Mouse (Mus musculus) T-cell, adult 2 months (primary cell): Measurements from ENCODE around the gene Gm14862.
"Not testable (repeated sequence)": the region's sequence is repeated elsewhere in the genome, so short reads cannot be mapped to it uniquely, and the experiment has no call there.

Source experiments
- DNase-seq: peaks from one replicate; pipeline ENCODE4 v3.0.0; 2022; ENCODE audit warnings: low spot score

Gene Gm14862

DNA sequence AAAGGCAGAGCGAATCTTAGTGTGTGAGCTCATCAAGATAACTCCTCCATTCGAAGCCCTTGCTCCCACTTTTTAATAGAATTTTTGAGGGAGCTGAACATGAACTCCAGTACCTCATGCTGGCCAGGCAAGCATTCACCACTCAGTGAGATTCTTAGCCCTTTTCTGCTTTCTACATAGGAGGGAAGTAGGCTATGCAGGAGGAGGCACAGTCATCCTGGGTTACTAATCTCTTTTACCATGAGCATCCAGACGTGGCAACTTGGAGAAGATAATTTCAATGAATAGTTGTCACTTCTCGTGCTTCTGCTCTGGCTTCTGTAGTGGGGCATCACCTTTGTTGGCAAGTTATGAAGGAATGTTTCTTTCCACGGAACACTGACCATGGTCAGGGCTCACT lies at the start of gene Gm14862:
Gene Gm14862 (minus strand): TSS at position 134 of the 400 bp plus-strand sequence.
- no peak for DNase-seq

DNA sequence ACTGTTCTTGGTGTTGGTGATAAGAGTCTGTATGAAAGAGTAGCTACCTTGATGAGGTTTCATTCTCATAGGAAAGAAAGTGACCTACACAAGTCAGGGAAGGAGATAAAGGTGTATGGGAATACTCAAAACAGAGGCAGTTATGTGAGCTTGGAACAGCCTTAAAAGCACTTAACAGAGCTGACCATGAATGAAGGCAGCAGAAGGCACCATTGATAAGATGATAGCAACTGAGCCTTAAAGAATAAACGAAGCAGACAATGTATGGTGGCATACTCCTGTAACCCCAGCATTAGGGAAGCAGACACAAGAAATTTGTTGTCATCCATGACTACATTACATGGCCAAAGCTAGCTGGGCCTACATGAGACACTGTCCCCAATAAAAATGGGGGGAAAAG lies 46.8 kb upstream of the Gm14862 start:
- DNase-seq: no peak

DNA sequence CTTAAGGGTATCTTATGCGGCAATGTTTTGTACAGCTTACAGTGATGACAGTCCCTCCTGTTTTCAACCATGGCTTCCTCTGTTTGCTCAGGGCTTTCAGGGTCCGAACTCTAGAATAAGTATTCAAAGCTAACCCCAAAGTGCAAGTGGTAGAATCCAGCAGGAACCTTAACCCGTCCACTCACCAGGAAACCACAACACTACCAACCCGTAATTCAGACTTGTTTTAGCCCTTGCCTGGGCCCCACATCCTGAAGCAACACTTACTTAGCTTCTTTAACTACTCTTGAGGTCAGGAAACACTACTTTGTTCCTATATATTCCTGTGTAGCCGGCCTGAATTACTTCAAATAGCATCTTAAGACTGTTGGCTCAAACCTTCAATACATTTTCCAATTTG lies 46.1 kb upstream of the Gm14862 start:
- DNase-seq: no peak

DNA sequence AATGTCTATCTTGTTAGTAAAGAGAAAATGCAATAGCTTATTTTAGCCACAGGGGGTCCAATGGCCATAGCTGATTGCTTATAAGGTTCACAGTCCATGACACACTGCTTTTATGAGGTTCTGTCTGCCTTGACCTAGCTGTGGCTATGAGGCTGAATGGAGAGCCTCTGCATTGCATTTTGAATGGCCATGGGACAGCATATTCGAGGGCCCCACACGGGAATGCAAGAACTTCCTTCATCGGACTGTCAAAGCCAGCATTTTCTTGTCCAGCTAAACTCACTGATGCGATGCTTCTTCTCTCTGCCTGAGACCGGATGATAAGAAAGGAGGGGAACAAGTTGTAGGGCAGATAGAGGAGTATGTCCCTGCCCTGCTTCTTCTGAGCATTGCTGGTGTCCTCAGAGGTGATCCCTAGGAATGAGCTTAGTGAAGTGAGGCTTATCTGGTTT lies 41.7 kb upstream of the Gm14862 start:
- no peak for DNase-seq

DNA sequence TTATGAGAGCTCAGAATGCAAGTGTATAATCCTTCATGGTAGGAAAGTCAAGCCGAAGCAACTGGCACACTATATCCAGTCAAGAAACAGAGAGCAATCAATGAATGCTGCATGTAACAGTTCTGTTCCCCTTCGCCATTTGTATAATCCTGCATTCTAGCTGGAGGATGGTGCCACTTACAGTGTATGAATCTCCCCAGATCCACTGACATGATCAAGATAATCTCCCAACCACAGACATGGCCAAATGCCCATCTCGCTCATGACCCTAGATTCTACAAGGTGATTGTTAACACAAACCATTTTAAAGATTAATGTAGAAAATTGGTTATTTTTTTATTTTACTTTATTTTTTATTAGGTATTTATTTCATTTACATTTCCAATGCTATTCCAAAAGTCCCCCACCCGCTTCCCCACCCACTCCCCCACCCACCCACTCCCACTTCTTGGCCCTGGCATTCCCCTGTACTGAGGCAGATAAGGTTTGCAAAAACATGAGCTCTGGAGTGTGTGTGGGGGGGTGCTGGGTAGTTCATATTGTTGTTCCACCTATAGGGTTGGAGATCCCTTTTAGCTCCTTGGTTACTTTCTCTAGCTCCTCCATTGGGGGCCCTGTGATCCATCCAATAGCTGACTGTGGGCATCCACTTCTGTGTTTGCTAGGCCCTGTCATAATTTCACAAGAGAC lies 36.6 kb upstream of the Gm14862 start:
- not testable (repeated sequence) for DNase-seq

DNA sequence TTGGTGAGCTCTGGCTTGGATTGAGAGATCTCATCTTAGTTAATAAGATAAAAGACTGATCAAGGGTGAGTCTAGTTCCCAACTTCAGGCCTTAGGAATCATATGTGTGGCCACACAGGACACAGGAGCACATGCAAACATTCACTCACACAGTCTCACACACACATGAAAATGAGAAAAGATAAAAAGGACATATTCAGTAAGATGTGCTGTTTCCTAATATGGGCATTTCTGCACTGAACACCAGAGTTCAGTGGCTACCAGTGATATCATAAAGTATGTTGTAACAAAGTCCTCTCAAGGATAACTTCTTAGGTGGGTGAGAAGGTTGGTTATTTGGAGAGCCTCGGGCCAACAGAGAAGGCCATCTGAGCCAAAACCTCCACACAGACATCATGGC lies 26.8 kb upstream of the Gm14862 start, which contains the start of gene H2al1m:
Gene H2al1m (plus strand): TSS at position 301 of the 400 bp plus-strand sequence.
- not testable (repeated sequence) for DNase-seq

DNA sequence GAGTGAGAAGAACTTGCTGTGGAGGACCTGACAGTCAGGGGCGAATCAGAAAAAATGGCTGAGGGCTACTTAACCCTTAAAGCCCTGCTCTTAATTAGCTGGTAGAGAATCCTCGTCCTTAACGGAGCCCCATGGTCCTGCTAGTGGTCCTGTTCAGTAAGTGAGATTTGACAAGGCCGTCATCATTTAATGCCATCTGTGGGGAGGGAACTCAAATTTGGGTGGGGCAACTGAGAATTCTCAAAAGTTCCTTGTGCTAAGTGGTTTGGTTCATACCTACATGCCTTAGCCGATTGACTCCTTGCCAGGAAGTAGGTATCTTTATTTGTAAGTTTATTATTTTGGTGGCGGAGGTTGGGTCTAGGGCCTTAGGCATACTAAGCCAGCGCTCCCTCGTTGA lies 17.6 kb upstream of the Gm14862 start:
- no peak for DNase-seq

DNA sequence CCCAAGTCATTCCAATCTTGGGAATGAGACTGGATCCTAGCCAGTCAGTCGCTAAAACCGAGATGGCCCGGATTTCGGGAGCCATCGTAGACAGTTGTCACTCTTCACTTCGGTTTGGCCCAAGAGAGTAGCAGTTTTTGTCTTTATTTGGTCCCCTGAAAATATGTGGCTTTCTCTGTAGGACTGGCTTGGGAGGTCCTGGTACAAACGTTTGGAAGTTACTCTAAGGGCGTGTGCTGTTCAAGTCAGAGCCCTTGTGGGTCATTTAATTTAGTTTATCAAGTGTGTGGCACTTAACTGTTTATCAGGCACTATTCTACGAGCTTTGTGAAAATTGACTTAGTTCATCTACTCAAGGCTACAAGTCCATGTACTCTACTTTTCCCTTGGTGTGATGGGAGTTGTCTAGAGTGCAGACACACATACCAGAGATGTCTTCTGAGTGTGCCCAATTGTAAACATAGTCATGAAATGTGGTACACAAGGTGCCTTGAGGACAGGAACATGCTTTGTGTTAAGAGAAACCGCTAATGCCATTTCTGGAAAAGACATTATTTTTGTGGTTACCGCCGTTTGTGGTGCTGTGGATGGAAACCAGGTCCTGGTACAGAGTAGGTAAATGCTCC lies 16.8 kb upstream of the Gm14862 start:
- DNase-seq: no peak

DNA sequence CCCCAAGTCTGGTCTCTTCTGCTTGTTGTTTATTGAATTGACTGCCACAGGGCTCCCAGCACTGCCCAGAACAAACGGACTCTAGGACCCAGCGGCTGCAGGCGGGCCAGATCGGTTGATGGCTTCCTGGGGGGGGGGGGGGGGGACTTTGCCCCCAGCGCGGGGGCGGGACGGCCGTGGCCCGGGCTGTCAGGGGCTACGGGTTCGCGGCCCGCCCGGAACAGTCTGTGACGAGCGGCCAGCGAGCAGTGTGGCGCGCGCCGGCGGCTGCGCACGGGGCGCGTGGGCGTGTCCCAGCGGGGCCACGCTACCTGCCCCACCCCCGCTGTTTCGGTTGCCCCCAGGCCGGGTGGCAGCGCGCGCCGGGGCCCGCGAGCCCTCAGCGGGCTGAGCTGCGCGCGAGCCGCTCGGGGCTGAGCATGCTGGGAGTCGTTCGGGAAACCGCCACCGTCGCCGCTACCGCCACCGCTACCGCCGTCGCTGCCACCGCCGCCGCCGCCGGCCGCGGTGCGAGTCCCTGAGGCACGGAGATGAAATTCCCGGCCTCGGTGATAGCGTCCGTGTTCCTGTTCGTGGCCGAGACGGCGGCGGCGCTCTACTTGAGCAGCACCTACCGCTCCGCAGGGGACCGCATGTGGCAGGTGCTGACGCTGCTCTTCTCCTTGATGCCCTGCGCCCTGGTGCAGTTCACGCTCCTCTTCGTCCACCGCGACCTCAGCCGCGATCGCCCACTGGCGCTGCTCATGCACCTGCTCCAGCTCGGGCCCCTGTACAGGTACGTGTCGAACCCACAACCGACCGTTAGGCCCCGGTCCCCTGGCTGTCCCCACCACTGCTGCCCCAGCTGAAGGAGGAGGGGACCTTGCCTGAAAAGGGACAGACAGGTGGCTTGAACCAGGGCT lies 16.0 kb upstream of the Gm14862 start, which contains the start of gene Xk:
Gene Xk (plus strand): TSS at position 297 of the 902 bp plus-strand sequence.
- peak; percentile 54 for DNase-seq

DNA sequence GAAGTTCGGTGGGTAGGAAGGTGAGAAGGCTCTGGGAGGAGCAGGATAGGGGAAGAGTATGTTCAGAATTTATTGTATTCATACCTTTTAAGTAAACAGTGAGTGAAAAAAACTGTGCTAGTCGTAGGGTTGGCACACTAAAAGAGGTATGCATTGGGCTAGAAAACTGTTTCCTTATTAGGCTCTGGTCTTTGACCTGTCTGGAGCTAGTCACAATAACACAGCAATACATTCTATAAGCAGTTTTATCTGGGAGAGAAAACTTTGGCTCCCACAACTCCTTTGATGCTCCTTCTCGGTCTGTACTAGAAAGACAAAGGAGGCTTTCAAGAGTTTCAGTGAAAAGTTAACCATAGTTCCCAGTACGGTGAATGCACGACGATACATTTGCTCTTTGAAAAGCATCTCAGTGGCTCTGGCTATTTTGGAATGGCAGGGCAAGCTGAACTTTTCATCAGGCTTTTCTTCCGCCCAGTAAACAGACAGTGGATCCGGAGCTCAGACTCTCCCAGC lies 15.3 kb upstream of the Gm14862 start:
- no peak for DNase-seq

DNA sequence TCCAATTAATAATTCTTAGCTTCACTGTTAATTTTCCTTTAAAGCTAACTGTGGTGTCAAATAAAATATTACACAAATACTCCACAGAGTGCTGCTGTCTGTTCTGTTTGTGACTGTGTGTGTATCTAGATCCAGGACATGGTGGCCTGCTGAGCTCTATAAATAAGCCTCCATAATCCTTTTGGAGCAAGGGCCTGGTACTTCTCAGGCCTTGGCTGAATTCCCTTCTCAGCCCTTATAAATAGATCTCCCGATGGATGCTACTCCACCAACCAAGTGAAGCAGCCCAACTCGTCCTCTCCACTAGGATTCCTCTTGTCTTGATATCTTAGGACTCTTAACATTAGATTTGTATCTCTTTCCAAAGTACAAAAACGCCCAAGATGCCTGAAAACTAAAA lies 14.4 kb upstream of the Gm14862 start:
- no peak for DNase-seq

DNA sequence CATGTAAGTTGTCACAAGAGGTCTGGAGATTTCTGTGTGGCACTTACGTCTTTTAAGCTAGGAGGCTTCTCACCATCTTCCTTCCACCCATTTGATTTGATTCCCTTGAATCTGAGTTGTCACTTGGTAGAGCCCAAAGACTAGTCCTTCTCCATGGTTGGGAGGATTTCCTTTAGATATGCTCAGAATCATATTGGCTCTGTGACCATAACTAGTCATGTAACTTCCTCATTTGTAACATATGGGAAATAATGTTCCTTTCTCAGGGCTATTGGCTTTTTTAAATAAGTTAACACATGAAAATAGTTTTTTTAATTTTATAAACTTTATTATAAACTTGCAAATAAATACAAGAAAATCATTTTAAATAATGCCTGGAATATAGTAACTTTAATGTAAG lies 2.6 kb upstream of the Gm14862 start:
- DNase-seq: no peak

DNA sequence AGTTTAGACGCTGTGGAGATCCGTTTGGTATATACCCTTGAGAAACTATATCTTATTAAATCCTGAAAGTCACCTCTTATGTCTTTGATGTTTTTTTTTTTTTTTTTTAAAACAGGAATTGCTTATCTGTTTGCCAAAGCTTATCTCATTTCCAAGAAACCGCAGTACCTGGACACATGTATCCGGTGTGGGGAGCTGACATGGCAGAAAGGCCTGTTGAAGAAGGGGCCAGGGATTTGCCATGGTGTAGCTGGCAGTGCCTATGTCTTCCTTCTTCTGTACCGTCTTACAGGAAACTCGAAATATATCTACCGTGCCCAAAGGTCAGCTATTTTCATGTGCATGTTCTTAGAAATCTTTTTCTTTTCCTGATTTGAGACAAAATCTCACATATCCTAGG lies 1.1 kb upstream of the Gm14862 start:
- DNase-seq: no peak

DNA sequence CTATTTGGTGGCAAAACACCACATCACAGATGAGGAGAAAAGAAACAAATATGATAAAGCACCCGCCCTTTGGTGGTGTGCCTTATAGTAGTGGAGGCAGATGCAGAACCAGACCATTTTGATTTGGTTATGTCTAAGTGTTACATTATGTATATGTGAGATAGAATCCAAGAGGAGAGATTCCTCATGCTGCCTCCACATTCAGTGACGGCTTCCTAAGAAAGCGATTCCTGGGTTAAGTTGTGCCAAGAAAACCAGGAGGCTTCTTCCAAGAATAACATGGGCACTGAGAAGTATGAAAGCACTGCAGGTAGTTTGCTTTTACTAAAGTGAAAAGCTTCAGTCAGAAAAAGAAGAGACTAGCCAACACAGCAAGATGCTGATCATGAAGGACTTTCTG lies 1.8 kb downstream of the Gm14862 start:
- DNase-seq: no peak

DNA sequence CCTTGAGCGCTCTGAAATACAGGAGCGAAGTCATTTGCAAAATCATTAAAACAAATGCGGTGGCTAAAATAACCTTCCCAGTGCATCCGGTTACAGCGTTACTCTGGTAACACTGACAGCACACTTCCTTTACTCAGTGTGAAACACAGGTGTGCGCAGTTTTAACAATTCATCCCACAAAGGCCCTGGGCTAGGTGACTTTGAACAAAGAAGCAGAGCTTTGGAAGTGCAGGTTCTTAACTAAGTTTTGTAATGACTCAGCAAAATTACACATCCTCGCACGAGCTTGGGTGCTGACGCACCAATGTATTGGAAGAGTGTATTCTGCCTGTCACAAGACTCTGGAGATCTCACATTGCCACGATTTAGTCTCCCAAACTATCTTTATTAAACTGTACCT lies 2.7 kb downstream of the Gm14862 start:
- peak; percentile 1 for DNase-seq

DNA sequence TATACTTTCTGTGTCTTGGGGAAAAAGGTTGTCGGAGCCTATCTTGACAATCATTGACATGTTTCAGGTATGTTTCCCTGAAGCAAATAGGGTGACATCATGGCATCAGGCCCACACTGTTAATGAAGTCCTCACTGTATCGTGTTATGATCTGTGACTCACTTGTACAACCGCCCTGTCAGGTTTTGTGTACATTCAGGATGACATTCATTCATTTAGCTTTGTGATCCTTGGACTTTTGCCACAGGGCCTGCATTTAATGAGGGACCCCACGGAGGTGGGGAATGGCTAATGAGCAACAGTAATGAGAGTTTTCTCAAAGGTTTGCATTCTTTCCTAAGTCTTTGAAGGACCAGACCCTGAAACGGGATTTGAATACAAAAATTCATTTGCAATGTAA lies 7.8 kb downstream of the Gm14862 start:
- no peak for DNase-seq

DNA sequence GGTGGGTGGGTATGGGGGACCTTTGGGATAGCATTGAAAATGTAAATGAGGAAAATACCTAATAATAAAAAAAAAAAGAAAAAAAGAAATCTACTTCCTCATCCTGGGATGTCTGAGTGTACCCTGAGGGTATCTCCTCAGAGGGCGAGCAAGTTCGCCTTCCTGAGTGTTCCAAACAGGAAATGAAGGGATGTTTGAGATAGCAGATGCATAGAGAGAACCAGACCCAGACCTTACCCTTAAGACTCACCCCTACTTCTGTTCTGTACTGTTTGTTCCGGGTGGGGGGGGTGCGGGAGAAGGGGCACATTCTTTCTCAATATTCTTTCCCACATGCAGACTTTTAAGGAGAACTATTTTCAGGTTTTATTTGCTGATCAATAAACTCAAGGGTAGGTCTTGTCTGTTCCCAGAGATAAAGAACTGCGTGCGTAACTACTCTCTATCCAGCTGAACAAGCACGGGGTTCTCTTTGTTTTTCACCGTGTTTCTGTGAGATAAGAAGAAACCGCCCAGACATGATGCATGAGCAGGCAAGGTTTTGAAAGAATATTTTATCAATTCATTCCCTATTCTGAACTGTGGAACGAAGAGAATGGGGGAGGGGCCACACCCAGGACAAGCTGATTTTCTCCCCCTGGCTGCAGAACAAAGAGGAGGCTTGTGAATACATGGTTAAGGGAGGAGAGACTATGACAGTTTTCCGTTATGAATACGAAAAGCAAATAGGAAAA lies 11.9 kb downstream of the Gm14862 start:
- no peak for DNase-seq

DNA sequence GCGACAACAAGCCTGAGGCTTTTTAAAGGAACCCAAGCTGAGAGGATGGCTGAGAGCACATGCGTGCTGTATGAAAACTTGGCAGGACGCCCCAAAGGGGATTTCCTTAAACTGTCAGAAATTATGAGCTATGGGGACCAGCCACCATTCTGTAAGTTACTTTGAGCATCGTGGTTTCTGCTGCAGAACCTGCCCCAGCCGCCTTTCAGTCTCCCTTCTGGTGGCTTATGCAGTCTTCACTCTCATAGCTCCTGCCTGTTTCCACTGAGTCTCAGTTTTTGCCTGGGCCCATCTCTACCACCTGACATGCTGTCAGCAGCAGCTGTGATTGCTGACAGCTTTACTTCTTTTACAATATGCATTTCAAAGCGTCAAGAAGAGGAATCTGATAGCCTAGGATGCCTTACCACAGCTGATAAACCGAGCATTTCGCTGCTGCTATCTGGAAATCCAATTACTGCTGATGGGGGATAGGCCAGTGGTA lies 13.3 kb downstream of the Gm14862 start:
- DNase-seq: no peak

DNA sequence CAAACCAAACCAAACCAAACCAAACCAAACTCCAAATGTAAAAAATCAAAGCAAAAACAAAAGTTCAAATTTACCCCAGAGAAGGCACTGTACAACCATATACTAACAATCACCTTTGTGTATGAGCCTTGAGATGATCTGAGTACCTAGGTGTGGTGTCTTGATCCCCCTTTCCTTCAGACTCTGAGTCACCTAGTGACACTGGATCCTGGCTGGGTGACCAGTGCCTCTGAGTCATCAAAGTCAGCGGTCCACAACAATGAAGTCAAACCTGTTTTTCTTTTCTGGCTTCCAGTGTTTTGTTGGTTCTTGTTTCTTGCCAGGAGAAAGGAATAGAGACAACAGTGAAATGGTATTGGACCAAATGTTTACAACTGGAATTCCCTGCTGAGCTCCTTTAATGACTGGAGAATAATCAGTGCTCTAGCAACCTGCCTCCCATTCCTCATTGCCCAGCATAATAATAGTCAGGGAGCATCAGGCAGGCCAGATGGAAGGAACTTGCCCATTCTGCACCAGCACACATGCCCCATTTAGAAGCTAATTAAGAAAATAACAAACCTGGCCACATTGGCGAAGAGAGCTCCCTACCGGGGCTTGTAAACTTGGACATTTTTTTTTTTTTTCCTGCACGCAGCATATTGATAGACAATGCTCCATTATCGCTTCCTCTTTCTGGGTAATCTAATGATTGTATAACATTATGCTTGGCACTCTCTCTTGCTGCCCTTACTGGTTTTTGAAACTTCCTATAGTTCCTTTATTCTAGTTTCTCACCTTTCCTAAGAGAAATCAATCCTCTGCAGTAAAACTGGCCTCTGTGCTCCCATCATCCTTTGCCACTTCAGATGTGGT lies 15.7 kb downstream of the Gm14862 start:
- no peak for DNase-seq

DNA sequence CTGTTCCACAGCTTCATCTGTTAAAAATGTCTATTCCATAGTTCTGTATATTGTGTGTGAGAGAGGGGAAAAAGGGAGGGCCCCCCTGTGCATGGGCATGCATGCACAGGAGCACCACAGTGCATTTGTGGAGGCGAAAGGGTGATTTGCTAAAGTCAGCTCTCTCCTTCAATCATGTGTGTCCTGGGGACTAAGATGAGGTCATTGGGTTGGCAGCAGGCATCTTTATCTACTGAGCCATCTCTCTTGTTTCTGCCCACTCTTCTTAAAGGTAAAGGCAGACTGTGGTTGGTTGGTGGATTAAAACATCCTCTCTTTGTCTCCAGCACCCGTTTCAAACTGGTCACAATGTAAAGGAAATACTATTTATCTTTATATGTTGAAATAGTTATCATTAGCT lies 29.6 kb downstream of the Gm14862 start:
- no peak for DNase-seq
